Comparison of ENCODE assay signal across 8 mouse cellular contexts in the genomic region with DNA sequence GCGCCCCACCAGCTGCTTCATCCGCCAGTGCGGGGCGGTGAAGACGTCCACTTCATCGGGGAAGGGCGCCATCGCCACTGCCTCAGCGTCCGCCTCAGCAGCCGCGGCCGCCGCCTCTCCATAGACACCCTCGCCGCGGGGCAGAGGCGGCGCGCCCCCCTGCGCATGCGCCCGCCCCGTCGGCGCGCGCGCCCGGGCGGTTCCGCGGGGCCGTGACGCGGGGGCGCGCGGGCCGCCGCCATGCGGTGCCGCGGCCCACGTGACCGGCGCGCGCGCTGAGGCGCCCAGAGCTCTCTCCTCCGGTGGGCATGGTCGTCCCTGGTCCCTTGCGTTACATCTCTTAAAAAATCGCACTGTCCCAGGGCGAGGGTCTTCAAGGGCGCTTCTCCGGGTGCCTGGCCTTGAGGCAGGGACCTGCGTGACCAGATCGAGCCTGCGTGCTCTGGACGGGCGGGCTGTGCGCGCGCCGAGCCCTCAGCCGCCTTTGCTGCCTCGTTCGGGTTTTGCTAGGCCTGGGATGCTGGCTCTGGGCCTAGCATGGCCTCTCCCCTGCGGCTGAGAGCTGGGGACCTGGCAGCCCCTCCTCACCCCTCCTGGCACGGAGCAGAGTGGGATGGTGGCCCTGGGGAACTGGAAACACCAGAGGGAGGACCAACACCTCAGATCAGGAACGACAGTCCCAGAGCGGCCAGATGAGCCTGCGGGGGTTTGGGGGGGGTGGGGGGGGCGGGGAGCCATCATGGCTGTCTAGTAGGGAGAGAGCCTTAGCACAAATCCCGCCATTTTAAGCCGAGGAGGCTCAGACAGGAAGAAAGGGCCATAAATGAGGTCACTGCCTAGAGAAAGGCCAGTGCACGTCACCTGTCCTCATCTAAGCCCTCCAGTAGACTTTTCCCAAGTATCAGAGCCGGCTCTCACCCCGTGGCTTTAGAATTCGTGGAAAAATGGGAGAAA. TPM values are rescaled to one million over a fixed set of nuclear protein-coding genes. Genes with fewer than 3 reads are reported as not detected.
A peak's percentile ranks its signal among the peaks of the same experiment; 100 is the strongest.
DNase-seq lines count a peak whose midpoint lies in the region; ATAC-seq and TF ChIP-seq lines count a peak whose summit lies in the region.

No protein-coding gene starts in this region.

- DNase-seq in 3T3-L1 (ENCODE audit: low read depth, low spot score), result peak; percentile 66
- peak; percentile 82 to 89 for DNase-seq in adrenal gland, postnatal 36 days
- peak; percentile 87 to 90 for DNase-seq in heart, adult 2 months
- DNase-seq in kidney, adult 8-10 months, result peak; percentile 59 to 68
- peak; percentile 90 for DNase-seq in midbrain, postnatal 0 days (ENCODE audit: low spot score)
- DNase-seq in spleen, postnatal 14 days (ENCODE audit: low spot score in 2 of 2), result peak; percentile 55 to 69

- peak overlapping the region; percentile 73 for H3K4me2 ChIP-seq in embryonic facial prominence, embryonic 12.5 days (replicated peaks)
- H3K4me2 ChIP-seq in limb, embryonic 15.5 days, result peak overlapping the region; percentile 79
- H3K4me2 ChIP-seq in midbrain, postnatal 0 days (ENCODE audit: low read depth, low read length, poor library complexity, severe bottlenecking), result peak overlapping the region; percentile 89

- no peak for TF ChIP-seq EP300 in heart, adult 2 months (IDR thresholded peaks at IDR 0.05; ENCODE audit: insufficient read depth, low read depth, low read length)

- no peak for TF ChIP-seq CTCF in heart, adult 2 months (IDR thresholded peaks at IDR 0.05)
- TF ChIP-seq CTCF in midbrain, postnatal 0 days (IDR thresholded peaks at IDR 0.05), result no peak

- H3K4me3 ChIP-seq in embryonic facial prominence, embryonic 12.5 days, result peak overlapping the region; percentile 87
- peak overlapping the region; percentile 95 for H3K4me3 ChIP-seq in heart, adult 2 months
- H3K4me3 ChIP-seq in limb, embryonic 15.5 days, result peak overlapping the region; percentile 89
- peak overlapping the region; percentile 90 for H3K4me3 ChIP-seq in midbrain, postnatal 0 days (ENCODE audit: low read depth, low read length)

- ATAC-seq in embryonic facial prominence, embryonic 12.5 days (ENCODE audit: insufficient number of reproducible peaks, insufficient read depth, low FRiP score, low TSS enrichment), result peak; percentile 94
- peak; percentile 86 for ATAC-seq in limb, embryonic 15.5 days (ENCODE audit: insufficient number of reproducible peaks, low FRiP score, low TSS enrichment, low read depth)
- ATAC-seq in midbrain, postnatal 0 days (ENCODE audit: low FRiP score), result peak; percentile 92

- H3K36me3 ChIP-seq in embryonic facial prominence, embryonic 12.5 days, result no peaks in the 10 kb centered on the region
- H3K36me3 ChIP-seq in heart, adult 2 months (ENCODE audit: control insufficient read depth, insufficient read depth, low read length), result no peaks in the 10 kb centered on the region
- H3K36me3 ChIP-seq in limb, embryonic 15.5 days, result no peaks in the 10 kb centered on the region
- H3K36me3 ChIP-seq in midbrain, postnatal 0 days (ENCODE audit: insufficient read depth, low read length), result no peaks in the 10 kb centered on the region

- H3K9ac ChIP-seq in embryonic facial prominence, embryonic 12.5 days, result peak overlapping the region; percentile 97
- H3K9ac ChIP-seq in heart, adult 2 months (ENCODE audit: low read depth, low read length), result peak overlapping the region; percentile 99
- peak overlapping the region; percentile 91 for H3K9ac ChIP-seq in limb, embryonic 15.5 days
- H3K9ac ChIP-seq in midbrain, postnatal 0 days (replicated peaks; ENCODE audit: low read length, poor library complexity, severe bottlenecking), result peak overlapping the region; percentile 96

- H3K4me1 ChIP-seq in embryonic facial prominence, embryonic 12.5 days, result peaks cover 8% of the 10 kb centered on the region
- H3K4me1 ChIP-seq in heart, adult 2 months (ENCODE audit: control insufficient read depth, insufficient read depth, low read length), result peaks cover 7% of the 10 kb centered on the region
- H3K4me1 ChIP-seq in limb, embryonic 15.5 days, result peaks cover 13% of the 10 kb centered on the region
- peaks cover 6% of the 10 kb centered on the region; the same call in 1 of the 2 replicates for H3K4me1 ChIP-seq in midbrain, postnatal 0 days (ENCODE audit: insufficient read depth, low read length)

- no peaks in the 10 kb centered on the region for H3K79me2 ChIP-seq in heart, adult 2 months (replicated peaks; ENCODE audit: control insufficient read depth, insufficient read depth, low read length)

- intact Hi-C loops in heart, adult 2 months (cut with DNase I), result loop anchor here (10.0 kb wide), 2 partner anchors 443 to 547 kb away; a partner anchor contains a TSS

- peak; percentile 88 for TF ChIP-seq POLR2A in heart, adult 2 months (IDR thresholded peaks at IDR 0.05; ENCODE audit: insufficient read depth, low read depth, low read length)

- 3% methylated on average over 79 of the region's 82 CpGs for WGBS in embryonic facial prominence, embryonic 12.5 days
- WGBS in heart, adult 2 months, result 3% methylated on average over 82 of the region's 82 CpGs
- WGBS in limb, embryonic 15.5 days, result 4% methylated on average over 54 of the region's 82 CpGs
- 4% methylated on average over 59 of the region's 82 CpGs for WGBS in midbrain, postnatal 0 days

- no peaks in the 10 kb centered on the region for H3K27me3 ChIP-seq in embryonic facial prominence, embryonic 12.5 days
- H3K27me3 ChIP-seq in heart, adult 2 months (ENCODE audit: control insufficient read depth, insufficient read depth, low read length), result no peaks in the 10 kb centered on the region
- no peaks in the 10 kb centered on the region for H3K27me3 ChIP-seq in limb, embryonic 15.5 days
- H3K27me3 ChIP-seq in midbrain, postnatal 0 days (ENCODE audit: insufficient read depth, low read length), result no peaks in the 10 kb centered on the region

- H3K9me3 ChIP-seq in embryonic facial prominence, embryonic 12.5 days, result no peaks in the 10 kb centered on the region
- H3K9me3 ChIP-seq in limb, embryonic 15.5 days, result no peaks in the 10 kb centered on the region
- no peaks in the 10 kb centered on the region for H3K9me3 ChIP-seq in midbrain, postnatal 0 days (ENCODE audit: low read length)

- H3K27ac ChIP-seq in embryonic facial prominence, embryonic 12.5 days, result peak overlapping the region; percentile 94
- H3K27ac ChIP-seq in heart, adult 2 months, result peak overlapping the region; percentile 97
- H3K27ac ChIP-seq in limb, embryonic 15.5 days, result peak overlapping the region; percentile 96
- H3K27ac ChIP-seq in midbrain, postnatal 0 days (ENCODE audit: low read depth, low read length), result peak overlapping the region; percentile 100

RNA-seq across cellular contexts. Expression of a gene that starts 36.4 kb away (rescaled TPM):
- 1 to 10 TPM; 1.7 to 2.1 TPM for total RNA-seq in adrenal gland, postnatal 36 days (2021)
- 0.36 TPM in 1 of 2 replicates, not detected in the other for polyA plus RNA-seq in embryonic facial prominence, embryonic 12.5 days (2016; fragmentation: Nextera tagmentation; extraction: Ambion mirVana)
- 1 to 10 TPM; 1.6 to 3.3 TPM for total RNA-seq in heart, adult 2 months (2021)
- 1.3 and 1.7 TPM in 2 replicates for polyA plus RNA-seq in heart, adult 2 months (2012; rRNA removed)
- polyA plus RNA-seq in limb, embryonic 15.5 days (2015; fragmentation: Nextera tagmentation; extraction: Ambion mirVana), result 2.0 and 4.0 TPM in 2 replicates
- 0.55 TPM in 1 of 2 replicates, not detected in the other for total RNA-seq in midbrain, postnatal 0 days (2014; rRNA removed)
- 0.16 and 0.21 TPM in 2 replicates for polyA plus RNA-seq in midbrain, postnatal 0 days (2015; fragmentation: Nextera tagmentation; extraction: Ambion mirVana)

RNA-seq across cellular contexts. Expression of a gene that starts 39.2 kb away (rescaled TPM):
- 10 to 100 TPM; 64.2 to 73.9 TPM for total RNA-seq in adrenal gland, postnatal 36 days (2021)
- polyA plus RNA-seq in embryonic facial prominence, embryonic 12.5 days (2016; fragmentation: Nextera tagmentation; extraction: Ambion mirVana), result 57.9 and 62.7 TPM in 2 replicates
- total RNA-seq in heart, adult 2 months (2021), result 10 to 100 TPM; 32.6 to 39.0 TPM
- polyA plus RNA-seq in heart, adult 2 months (2012; rRNA removed), result 20.1 and 32.0 TPM in 2 replicates
- 54.0 and 54.6 TPM in 2 replicates for polyA plus RNA-seq in limb, embryonic 15.5 days (2015; fragmentation: Nextera tagmentation; extraction: Ambion mirVana)
- 122 and 140 TPM in 2 replicates for total RNA-seq in midbrain, postnatal 0 days (2014; rRNA removed)
- polyA plus RNA-seq in midbrain, postnatal 0 days (2015; fragmentation: Nextera tagmentation; extraction: Ambion mirVana), result 84.5 and 85.2 TPM in 2 replicates

Comparison
In these comparisons a context has a peak if more than half of its experiments do, and no peak if none do; other contexts are left out.
1. Peak in every context shown above with its lines: DNase-seq, ATAC-seq, H3K4me3 ChIP-seq and H3K27ac ChIP-seq.